Mouse (Mus musculus) heart, embryonic 15.5 days (tissue): ENCODE results near the gene Zfp607a. TPM values are rescaled to one million over a fixed set of nuclear protein-coding genes. Genes with fewer than 3 reads are reported as not detected.
"Not testable (repeated sequence)": the region's sequence is repeated elsewhere in the genome, so short reads cannot be mapped to it uniquely, and the experiment has no call there.

ENCODE experiments used
- ATAC-seq: fragments of 200-750 bp; cut with Nextera tagmentation; replicated peaks from 2 replicates; pipeline ENCODE4 v1.8.0; 2017; ENCODE audit warnings: low read depth, moderate TSS enrichment; ENCODE audit not compliant: insufficient number of reproducible peaks, insufficient read depth, low FRiP score
- H3K27ac ChIP-seq: fragments of 300-500 bp; sonication (generic); 2 replicates; pipeline ENCODE4 v1.5.1; 2015; ENCODE audit warnings: mild to moderate bottlenecking, inconsistent platforms
- H3K27me3 ChIP-seq: fragments of 300-500 bp; sonication (generic); 2 replicates; pipeline ENCODE4 v1.6.1; 2015; ENCODE audit warnings: inconsistent platforms
- H3K36me3 ChIP-seq: fragments of 300-500 bp; sonication (generic); 2 replicates; pipeline ENCODE4 v1.6.1; 2015; ENCODE audit warnings: mild to moderate bottlenecking, inconsistent platforms
- H3K4me1 ChIP-seq: fragments of 300-500 bp; sonication (generic); replicated peaks from 2 replicates; pipeline ENCODE4 v1.6.1; 2015; ENCODE audit warnings: inconsistent platforms
- H3K4me2 ChIP-seq: fragments of 300-500 bp; sonication (generic); 2 replicates; pipeline ENCODE4 v1.6.1; 2015; ENCODE audit warnings: inconsistent platforms, mild to moderate bottlenecking, moderate library complexity
- H3K4me3 ChIP-seq: fragments of 300-500 bp; sonication (generic); 2 replicates; pipeline ENCODE4 v1.5.1; 2015; ENCODE audit warnings: mild to moderate bottlenecking, inconsistent platforms
- H3K9ac ChIP-seq: fragments of 300-500 bp; sonication (generic); 2 replicates; pipeline ENCODE4 v1.6.1; 2015; ENCODE audit warnings: mild to moderate bottlenecking, inconsistent platforms
- H3K9me3 ChIP-seq: fragments of 300-500 bp; sonication (generic); replicated peaks from 2 replicates; pipeline ENCODE4 v1.6.1; 2016; ENCODE audit warnings: inconsistent platforms
- WGBS: fragments of 180-500 bp; shearing (Covaris S2); methylation state at CpG from one replicate; pipeline ENCODE4 v1.1.7; 2015; ENCODE audit warnings: mixed read lengths; 5-methylcytosine and 5-hydroxymethylcytosine counted together
- polyA plus RNA-seq: library from polyadenylated mRNA; unstranded; fragments of >200 nt; fragmentation: Nextera tagmentation; extraction: Ambion mirVana; gene quantifications from 2 replicates; pipeline ENCODE4 v1.2.1, GENCODE M21; 2015

Gene Zfp607a
- polyA plus RNA-seq, 1 experiment from 2014 or later: 3.4 TPM

DNA sequence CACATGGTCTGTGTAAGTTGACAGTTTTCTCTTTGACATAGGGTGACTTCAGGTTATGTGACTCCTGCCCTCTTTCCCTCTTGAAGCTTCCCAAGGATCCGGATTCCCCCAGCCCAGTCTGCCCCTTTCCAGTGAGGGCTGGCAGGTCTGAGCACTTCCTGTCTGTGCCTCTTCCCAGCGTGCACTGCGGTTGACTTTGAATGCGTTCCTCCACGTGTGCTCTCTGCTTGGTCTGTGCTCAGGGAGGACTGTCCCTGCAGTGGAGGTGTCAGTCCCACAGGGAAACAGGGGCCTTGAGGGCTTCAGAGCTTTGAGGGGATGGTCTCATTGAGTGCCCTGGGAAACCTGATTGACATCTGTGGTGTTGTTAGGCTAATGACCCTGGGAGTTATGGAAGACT is 5.3 kb downstream of the Zfp607a start:
- ATAC-seq, H3K4me2 ChIP-seq: not testable (repeated sequence)
- WGBS: 71% methylated on average over 5 of the region's 5 CpGs

GRCm38 (mm10) chr7:27881721-27882120 is 24.4 kb downstream of the Zfp607a start:
- Histone ChIP-seq H3K4me2 (no peak overlapping the region), H3K27me3 (no peaks in the 10 kb centered on the region), H3K27ac (peak overlapping the region; percentile 20; the same call in 1 of the 2 replicates), H3K4me1 (0 out of 2 replicates have a peak, but pooled peaks cover 3% of the 10 kb centered on the region), H3K9me3 (no peaks in the 10 kb centered on the region; the same call in 1 of the 2 replicates), H3K9ac (no peak overlapping the region), H3K4me3 (no peak overlapping the region), H3K36me3 (peaks cover 56% of the 10 kb centered on the region)
- WGBS: 72% methylated on average over 4 of the region's 4 CpGs
- no peak; the same call in 1 of the 2 replicates for ATAC-seq

More for the DNA sequence above, 5.3 kb downstream of the Zfp607a start:
- not testable (repeated sequence) for H3K27me3 ChIP-seq, H3K27ac ChIP-seq, H3K9ac ChIP-seq, H3K4me3 ChIP-seq, H3K9me3 ChIP-seq
- peaks cover 16% of the 10 kb centered on the region for H3K4me1 ChIP-seq
- H3K36me3 ChIP-seq: peaks cover 34% of the 10 kb centered on the region

- no peak overlapping the region for H3K27ac ChIP-seq
- H3K4me3 ChIP-seq: no peak overlapping the region
- 86% methylated on average over 4 of the region's 4 CpGs for WGBS
- no peaks in the 10 kb centered on the region for H3K27me3 ChIP-seq
- no peaks in the 10 kb centered on the region for H3K9me3 ChIP-seq
- H3K36me3 ChIP-seq: no peaks in the 10 kb centered on the region
- no peak for ATAC-seq
- no peak overlapping the region for H3K4me2 ChIP-seq
- no peak overlapping the region for H3K9ac ChIP-seq
- no peaks in the 10 kb centered on the region for H3K4me1 ChIP-seq
Observed at GRCm38 (mm10) chr7:27900601-27901000, 43.3 kb downstream of the Zfp607a start.

DNA sequence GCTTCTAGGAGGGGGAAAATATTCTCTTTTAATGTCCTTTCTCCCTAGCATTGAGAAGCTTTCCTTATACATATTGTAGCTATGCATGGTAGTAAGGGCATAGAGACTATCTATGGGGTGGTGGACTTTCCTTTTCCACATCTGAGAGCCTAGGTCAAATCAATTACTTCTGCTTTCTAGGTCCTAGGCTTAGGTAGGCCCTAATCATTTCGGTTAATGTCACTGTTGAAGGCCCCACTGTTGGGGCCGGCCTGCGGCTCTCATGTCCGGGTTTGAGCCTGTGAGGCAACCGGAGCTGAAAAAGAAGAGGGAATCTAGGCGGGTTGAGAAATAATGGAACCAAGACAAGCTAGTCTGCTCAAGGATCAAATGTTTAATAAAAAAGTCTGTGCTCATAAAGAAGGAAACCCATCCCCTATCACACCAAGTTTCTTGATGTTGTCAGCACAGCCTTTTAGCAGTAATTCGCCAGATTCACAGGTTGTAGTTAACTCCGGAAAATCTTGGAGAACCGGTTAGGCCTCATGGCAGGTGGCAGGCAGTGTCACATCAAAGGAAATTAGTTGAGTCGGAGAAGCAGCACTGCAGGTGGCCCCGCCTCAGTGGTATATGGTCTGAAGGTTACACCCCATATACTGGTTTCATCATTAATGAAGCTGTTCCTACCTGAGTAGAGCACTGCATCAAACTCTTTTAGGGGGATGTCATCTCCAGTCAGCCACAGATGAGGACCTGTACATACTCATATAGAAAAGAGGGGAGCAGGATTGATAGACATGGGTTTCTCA is 47.9 kb downstream of the Zfp607a start:
- ATAC-seq: no peak
- H3K4me2 ChIP-seq: no peak overlapping the region
- no peak overlapping the region for H3K4me3 ChIP-seq
- H3K27ac ChIP-seq: no peak overlapping the region
- H3K4me1 ChIP-seq: no peaks in the 10 kb centered on the region
- no peak overlapping the region for H3K9ac ChIP-seq
- 66% methylated on average over 11 of the region's 11 CpGs for WGBS
- H3K9me3 ChIP-seq: no peaks in the 10 kb centered on the region
- peaks cover 9% of the 10 kb centered on the region for H3K36me3 ChIP-seq
- H3K27me3 ChIP-seq: no peaks in the 10 kb centered on the region

DNA sequence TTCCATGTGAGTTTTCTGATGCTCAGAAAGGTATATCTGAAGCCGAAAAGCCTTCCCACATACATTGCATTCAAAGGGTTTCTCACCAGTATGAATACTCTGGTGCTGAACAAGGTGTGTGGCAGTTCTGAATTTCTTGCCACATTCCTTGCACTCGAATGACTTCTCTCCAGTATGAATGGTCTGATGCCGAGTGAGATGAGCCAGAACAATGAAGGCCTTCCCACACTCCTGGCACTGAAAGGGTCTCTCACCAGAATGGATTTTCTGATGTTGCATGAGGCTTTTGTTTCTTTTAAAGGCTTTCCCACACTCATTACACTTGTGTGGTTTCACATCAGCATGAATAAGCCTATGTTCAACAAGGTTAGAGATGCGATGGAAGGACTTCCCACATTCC is 53.6 kb downstream of the Zfp607a start:
- H3K4me1 ChIP-seq, H3K4me3 ChIP-seq, H3K9me3 ChIP-seq, H3K4me2 ChIP-seq, H3K27me3 ChIP-seq, ATAC-seq, H3K27ac ChIP-seq, H3K9ac ChIP-seq: not testable (repeated sequence)
- peaks cover 38% of the 10 kb centered on the region for H3K36me3 ChIP-seq
- 89% methylated on average over 4 of the region's 4 CpGs for WGBS

DNA sequence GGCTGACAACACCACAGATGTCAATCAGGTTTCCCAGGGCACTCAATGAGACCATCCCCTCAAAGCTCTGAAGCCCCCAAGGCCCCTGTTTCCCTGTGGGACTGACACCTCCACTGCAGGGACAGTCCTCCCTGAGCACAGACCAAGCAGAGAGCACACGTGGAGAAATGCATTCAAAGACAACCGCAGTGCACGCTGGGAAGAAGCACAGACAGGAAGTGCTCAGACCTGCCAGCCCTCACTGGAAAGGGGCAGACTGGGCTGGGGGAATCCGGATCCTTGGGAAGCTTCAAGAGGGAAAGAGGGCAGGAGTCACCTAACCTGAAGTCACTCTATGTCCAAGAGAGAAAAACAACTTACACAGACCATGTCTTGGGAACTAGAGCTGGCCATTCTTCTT is 69.7 kb downstream of the Zfp607a start:
- not testable (repeated sequence) for H3K27me3 ChIP-seq, H3K4me3 ChIP-seq, ATAC-seq, H3K36me3 ChIP-seq, H3K9me3 ChIP-seq, H3K4me2 ChIP-seq, H3K27ac ChIP-seq, H3K9ac ChIP-seq
- peaks cover 12% of the 10 kb centered on the region for H3K4me1 ChIP-seq
- 40% methylated on average over 4 of the region's 4 CpGs for WGBS

DNA sequence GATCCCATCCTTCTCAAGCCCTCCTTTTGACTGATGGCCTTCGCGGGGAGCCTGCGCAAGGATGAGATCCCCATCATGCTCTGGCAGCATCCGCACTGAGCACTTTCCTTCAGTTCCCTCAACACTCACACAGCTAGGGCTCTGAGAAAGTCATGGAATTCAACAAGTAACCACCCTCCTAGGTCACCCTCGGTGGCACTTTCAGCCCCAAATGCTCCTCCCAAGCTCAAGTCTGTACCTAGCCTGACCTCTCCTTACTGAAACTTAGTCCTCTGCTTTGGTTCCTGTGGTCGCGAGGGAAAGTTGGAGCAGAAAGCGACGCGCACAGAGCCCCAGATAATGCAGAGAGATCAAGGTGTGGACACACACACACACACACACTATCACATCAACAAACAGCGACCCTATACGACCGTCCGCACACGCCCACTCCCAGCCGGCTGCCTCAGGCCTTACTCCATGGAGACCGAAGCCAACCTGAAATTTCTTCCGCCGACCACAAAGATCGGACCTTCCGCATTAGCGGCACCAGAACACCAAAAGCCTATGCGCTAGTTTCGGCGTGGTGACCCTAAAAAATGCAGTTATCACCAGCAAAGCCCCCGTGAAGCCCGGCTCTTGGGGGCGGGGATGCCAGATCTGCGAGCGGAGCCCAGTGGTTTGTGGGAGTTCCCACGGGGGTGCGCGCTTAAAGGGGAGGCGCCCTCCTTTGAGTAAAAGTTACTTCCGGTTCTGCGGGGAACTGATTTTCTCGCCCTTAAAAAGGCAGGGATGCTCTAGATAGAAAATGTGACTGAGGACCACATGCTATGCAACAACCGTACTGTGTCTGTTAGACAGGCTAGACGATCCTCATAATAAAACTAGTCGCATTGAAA is 71.7 kb downstream of the Zfp607a start, which contains the start of gene Zfp974:
Gene Zfp974 (minus strand): TSS at position 643 of the 878 bp plus-strand sequence.
- H3K4me1 ChIP-seq: peaks cover 17% of the 10 kb centered on the region
- peak within 1 kb of the TSS; percentile 75 for H3K4me2 ChIP-seq
- peak within 1 kb of the TSS; percentile 77 for H3K9ac ChIP-seq
- 0 out of 2 replicates have a peak within 1 kb of the TSS, but pooled peaks have one; percentile 31 for H3K27ac ChIP-seq
- H3K9me3 ChIP-seq: no peaks in the 10 kb centered on the region
- no peaks in the 10 kb centered on the region for H3K27me3 ChIP-seq
- ATAC-seq: peak; percentile 74
- peaks cover 8% of the 10 kb centered on the region; the same call in 1 of the 2 replicates for H3K36me3 ChIP-seq
- peak within 1 kb of the TSS; percentile 73 for H3K4me3 ChIP-seq
- 5% methylated on average over 40 of the region's 40 CpGs for WGBS

Other genes starting within 250 kb of the Zfp607a start
- 0.58 TPM in 1 of 2 replicates, not detected in the other for gene Ttc9b, start 203.6 kb upstream of the Zfp607a start, polyA plus RNA-seq
- gene Map3k10, start 182.9 kb upstream of the Zfp607a start, polyA plus RNA-seq: 3.7 and 4.5 TPM in 2 replicates
- 2.0 and 2.9 TPM in 2 replicates for gene Zfp607b, start 168.2 kb upstream of the Zfp607a start, polyA plus RNA-seq
- gene Zfp60, start 126.1 kb upstream of the Zfp607a start, polyA plus RNA-seq: 15.4 and 21.9 TPM in 2 replicates
- gene Zfp626, start 50.3 kb upstream of the Zfp607a start, polyA plus RNA-seq: 0.99 and 1.1 TPM in 2 replicates
- gene Zfp59, start 18.9 kb upstream of the Zfp607a start, polyA plus RNA-seq: 4.6 and 5.4 TPM in 2 replicates
- 6.8 and 7.1 TPM in 2 replicates for gene Zfp974, start 71.9 kb downstream of the Zfp607a start, polyA plus RNA-seq
- 12.3 and 14.3 TPM in 2 replicates for gene Zfp780b, start 121.6 kb downstream of the Zfp607a start, polyA plus RNA-seq
- gene Zfp850, start 156.6 kb downstream of the Zfp607a start, polyA plus RNA-seq: 1.7 and 1.9 TPM in 2 replicates
- gene Psmc4, start 192.6 kb downstream of the Zfp607a start, polyA plus RNA-seq: 195 and 209 TPM in 2 replicates
- 0.06 and 0.55 TPM in 2 replicates for gene Fcgbp, start 213.7 kb downstream of the Zfp607a start, polyA plus RNA-seq